Mouse (Mus musculus) cortical plate, adult 2 months (tissue): ENCODE data around the gene Slc5a3. TPM values are rescaled to one million over a fixed set of nuclear protein-coding genes. Genes with fewer than 3 reads are reported as not detected.

Experiments used
- H3K27ac ChIP-seq: fragments of 200-500 bp; 2 replicates; pipeline ENCODE4 v1.5.1; 2012; ENCODE audit warnings: low read length, control low read depth, inconsistent platforms; ENCODE audit not compliant: insufficient read depth
- H3K4me1 ChIP-seq: fragments of 200-500 bp; 2 replicates; pipeline ENCODE4 v1.6.1; 2011; ENCODE audit warnings: low read length; ENCODE audit not compliant: control insufficient read depth, insufficient read depth
- H3K4me3 ChIP-seq: fragments of 200-500 bp; 2 replicates; pipeline ENCODE4 v1.5.1; 2011; ENCODE audit warnings: mild to moderate bottlenecking, low read length, control low read depth; ENCODE audit not compliant: insufficient read depth
- CTCF ChIP-seq: fragments of 200-500 bp; IDR thresholded peaks from 2 replicates; pipeline ENCODE4 v1.5.1; 2011; ENCODE audit warnings: mild to moderate bottlenecking, control low read depth, low read length; ENCODE audit not compliant: insufficient read depth; ENCODE audit errors: extremely low read depth
- POLR2A ChIP-seq: fragments of 200-500 bp; IDR thresholded peaks from 2 replicates; pipeline ENCODE4 v1.6.1; 2011; ENCODE audit warnings: mild to moderate bottlenecking, low read length, control low read depth; ENCODE audit not compliant: insufficient read depth; ENCODE audit errors: extremely low read depth
- polyA plus RNA-seq: library from polyadenylated mRNA; depleted of rRNA; stranded (reverse); fragments of >200 nt; gene quantifications from 2 replicates; pipeline ENCODE4 v1.2.3, GENCODE M21; 2012

Slc5a3 gene
- polyA plus RNA-seq, 1 experiment, result 5.1 TPM

DNA sequence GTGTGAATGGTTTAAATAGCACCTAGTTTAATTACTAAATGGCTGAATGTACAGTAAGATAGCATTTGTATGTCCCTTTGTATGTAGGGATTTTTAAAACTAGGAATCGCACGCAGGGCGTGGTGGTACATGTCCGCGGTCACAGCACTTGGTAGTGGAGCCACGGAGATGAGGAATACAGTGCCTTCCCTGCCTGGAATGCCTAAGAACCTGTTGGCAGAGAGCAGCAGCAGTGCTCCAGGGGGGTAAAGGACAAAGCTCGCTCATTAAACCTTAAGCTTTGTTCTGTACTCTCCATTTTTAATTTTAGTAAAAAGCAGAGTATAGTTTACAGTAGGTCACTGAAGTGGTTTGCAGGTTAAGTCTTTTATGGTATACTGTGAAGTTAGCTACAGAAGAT lies 3.5 kb downstream of the Slc5a3 start:
- H3K4me1 ChIP-seq, result peaks cover 5% of the 10 kb centered on the region; the same call in 1 of the 2 replicates
- H3K4me3 ChIP-seq, result no peak overlapping the region
- TF ChIP-seq POLR2A, result no peak
- TF ChIP-seq CTCF, result no peak
- H3K27ac ChIP-seq, result no peak overlapping the region

DNA sequence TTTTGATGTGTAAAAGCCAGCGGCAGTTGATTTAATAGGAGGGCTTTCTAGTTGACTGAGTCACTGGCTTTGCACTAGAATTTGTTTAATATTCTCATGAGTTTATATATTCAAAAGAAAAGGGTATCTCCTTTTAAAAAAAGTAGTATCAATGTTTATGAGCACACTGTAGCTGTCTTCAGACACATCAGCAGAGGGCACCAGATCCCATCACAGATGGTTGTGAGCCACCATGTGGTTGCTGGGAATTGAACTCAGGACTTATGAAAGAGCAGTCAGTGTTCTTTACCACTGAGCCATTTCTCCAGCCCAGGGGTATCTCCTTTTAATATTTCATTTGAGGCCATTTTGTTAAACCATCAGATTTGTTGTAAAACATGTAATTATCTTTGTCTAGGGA lies 4.7 kb downstream of the Slc5a3 start:
- Histone ChIP-seq H3K4me3 (no peak overlapping the region), H3K4me1 (peaks cover 5% of the 10 kb centered on the region; the same call in 1 of the 2 replicates), H3K27ac (no peak overlapping the region)
- TF ChIP-seq POLR2A (no peak), CTCF (no peak)

GRCm38 (mm10) chr16:92064801-92065200 lies 6.7 kb downstream of the Slc5a3 start:
- no peak overlapping the region for H3K27ac ChIP-seq
- H3K4me3 ChIP-seq, result no peak overlapping the region
- TF ChIP-seq CTCF (no peak), POLR2A (no peak)
- H3K4me1 ChIP-seq, result peaks cover 5% of the 10 kb centered on the region; the same call in 1 of the 2 replicates

GRCm38 (mm10) chr16:92070338-92070737 lies 12.2 kb downstream of the Slc5a3 start:
- no peak for TF ChIP-seq CTCF
- no peak for TF ChIP-seq POLR2A
- Histone ChIP-seq H3K4me3 (no peak overlapping the region), H3K27ac (no peak overlapping the region), H3K4me1 (peaks cover 3% of the 10 kb centered on the region; the same call in 1 of the 2 replicates)

DNA sequence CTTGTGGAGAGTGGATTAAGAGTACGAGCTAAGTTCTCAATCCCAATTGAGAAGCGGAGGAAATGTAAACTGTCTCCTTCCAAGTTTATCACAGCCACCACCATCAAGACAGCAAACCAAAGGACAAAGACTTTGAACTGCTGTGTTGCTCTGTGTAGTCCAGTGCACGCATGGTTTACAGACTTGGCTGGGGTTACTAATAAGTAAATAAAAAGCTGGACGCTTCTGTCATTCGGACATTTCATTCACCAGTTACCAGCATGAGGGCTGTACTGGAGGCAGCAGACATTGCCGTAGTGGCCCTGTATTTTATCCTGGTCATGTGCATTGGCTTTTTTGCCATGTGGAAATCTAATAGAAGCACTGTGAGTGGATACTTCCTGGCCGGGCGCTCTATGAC lies 18.7 kb downstream of the Slc5a3 start:
- H3K4me3 ChIP-seq, result no peak overlapping the region
- no peak for TF ChIP-seq POLR2A
- TF ChIP-seq CTCF, result no peak
- H3K4me1 ChIP-seq, result no peaks in the 10 kb centered on the region; the same call in 1 of the 2 replicates
- no peak overlapping the region for H3K27ac ChIP-seq

- TF ChIP-seq CTCF, result no peak
- no peak for TF ChIP-seq POLR2A
- H3K27ac ChIP-seq, result no peak overlapping the region
- H3K4me3 ChIP-seq, result no peak overlapping the region
- peaks cover 2% of the 10 kb centered on the region for H3K4me1 ChIP-seq
These were observed 25.8 kb downstream of the Slc5a3 start for GRCm38 (mm10) chr16:92083771-92084453.

- H3K27ac ChIP-seq, result no peak overlapping the region
- TF ChIP-seq POLR2A (no peak), CTCF (no peak)
- H3K4me1 ChIP-seq, result peaks cover 2% of the 10 kb centered on the region; the same call in 1 of the 2 replicates
- H3K4me3 ChIP-seq, result no peak overlapping the region
These were observed 31.1 kb downstream of the Slc5a3 start for GRCm38 (mm10) chr16:92089225-92089624.

DNA sequence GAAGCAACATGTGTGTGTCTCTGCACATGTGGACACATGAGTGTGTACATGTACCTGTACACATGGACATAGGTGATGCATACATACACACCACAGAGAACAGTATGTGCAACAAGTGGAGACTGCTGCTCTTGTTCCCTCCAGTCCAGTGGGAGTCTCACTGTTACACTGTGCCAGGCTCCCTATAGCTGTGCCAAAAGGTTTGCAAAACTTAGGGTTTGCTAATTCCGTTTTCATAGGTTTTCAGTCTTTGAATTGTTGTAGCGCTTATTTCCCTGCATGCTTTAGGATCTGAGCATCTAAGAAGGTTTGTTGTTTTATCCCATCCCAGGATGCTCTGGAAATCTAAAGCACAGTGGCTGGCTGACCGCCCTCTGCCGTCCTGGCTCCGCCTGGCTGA lies 33.8 kb downstream of the Slc5a3 start:
- H3K27ac ChIP-seq, result no peak overlapping the region
- H3K4me1 ChIP-seq, result no peaks in the 10 kb centered on the region
- H3K4me3 ChIP-seq, result no peak overlapping the region
- TF ChIP-seq POLR2A, result no peak
- no peak for TF ChIP-seq CTCF

DNA sequence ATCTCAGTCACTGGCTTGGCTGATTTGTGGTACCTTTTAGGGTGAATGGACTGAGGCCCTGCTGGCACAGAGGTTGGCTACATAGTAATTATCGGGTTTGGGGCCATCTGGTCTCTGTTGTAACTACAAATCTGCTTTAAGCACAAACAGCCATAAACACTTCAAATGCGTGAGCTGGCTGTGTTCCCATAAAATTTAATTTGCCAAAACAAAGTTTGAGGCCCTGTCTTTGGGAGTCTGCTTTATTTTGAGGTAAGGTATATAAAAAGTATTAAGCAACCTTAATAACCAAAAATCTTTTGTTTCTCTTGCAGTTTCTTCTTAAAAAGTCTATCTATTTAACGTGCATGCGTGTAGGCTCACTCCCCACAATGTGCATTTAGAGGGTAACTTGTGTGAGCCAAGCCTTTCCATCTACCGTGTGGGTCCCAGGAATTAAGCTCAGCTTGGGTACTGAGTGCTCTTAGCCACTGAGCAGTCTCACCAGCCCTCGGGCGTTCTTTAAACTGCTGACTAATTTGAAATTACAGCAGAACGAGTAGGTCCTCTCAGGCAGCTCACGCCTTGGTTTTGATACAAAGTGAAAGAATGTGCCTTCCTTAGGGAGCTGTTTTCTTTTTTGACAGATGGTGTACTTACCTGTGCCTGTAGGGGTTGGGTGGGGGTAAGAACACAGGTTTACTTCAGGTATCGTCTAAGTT lies 40.4 kb downstream of the Slc5a3 start:
- no peak for TF ChIP-seq CTCF
- no peak for TF ChIP-seq POLR2A
- Histone ChIP-seq H3K4me1 (peaks cover 2% of the 10 kb centered on the region), H3K4me3 (no peak overlapping the region), H3K27ac (no peak overlapping the region)

DNA sequence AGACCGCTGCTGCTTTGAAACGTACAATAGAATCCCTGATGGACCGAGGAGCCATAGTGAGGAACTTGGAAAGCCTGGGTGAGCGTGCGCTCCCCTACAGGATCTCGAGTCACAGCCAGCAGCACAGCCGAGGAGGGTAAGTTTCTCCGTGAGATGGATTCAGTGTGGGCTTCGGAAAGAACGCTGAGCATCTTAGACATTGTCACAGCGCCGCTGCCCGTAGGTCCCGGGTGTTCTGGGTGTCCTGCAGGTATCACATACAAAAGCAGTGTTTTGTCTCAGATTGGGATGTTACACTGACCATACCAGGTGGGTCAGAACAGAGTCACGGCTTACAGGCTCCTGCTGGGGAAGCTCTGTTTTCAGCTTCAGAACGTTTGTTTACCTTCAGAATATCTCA lies 41.5 kb downstream of the Slc5a3 start:
- no peak for TF ChIP-seq CTCF
- no peak for TF ChIP-seq POLR2A
- no peak overlapping the region for H3K27ac ChIP-seq
- H3K4me3 ChIP-seq, result no peak overlapping the region
- peaks cover 2% of the 10 kb centered on the region for H3K4me1 ChIP-seq
